Mouse (Mus musculus): ENCODE data around the gene Acsl3.

Gene Acsl3

GRCm38 (mm10) chr1:78745230-78745777, 87.7 kb downstream of the Acsl3 start:
- peak; percentile 61 for DNase-seq

Data from kidney, postnatal 10 days (tissue).